Mouse (Mus musculus) G1E (cell line): ENCODE measurements at regions not wholly inside any gene's neighbourhood (a gene's known extent, or its start where the extent isn't known, plus 50 kb on each side); places are given as distances from the start of the nearest gene placed in this dataset.

ENCODE experiments used
- ATAC-seq: 2 replicates; pipeline ENCODE4 v1.8.0; 2016; ENCODE audit warnings: mild to moderate bottlenecking; ENCODE audit not compliant: insufficient number of reproducible peaks, poor library complexity, low FRiP score, severe bottlenecking; ENCODE audit errors: extremely low read depth
- DNase-seq: peaks from one replicate; pipeline ENCODE4 v3.0.0; 2012; ENCODE audit warnings: low spot score
- H3K27me3 ChIP-seq: 2 replicates; pipeline ENCODE4 v1.6.1; 2012; ENCODE audit warnings: mild to moderate bottlenecking, low read length, inconsistent platforms; ENCODE audit not compliant: insufficient read depth
- H3K36me3 ChIP-seq: replicated peaks from 2 replicates; pipeline ENCODE3; 2012; ENCODE audit warnings: mild to moderate bottlenecking, inconsistent platforms
- H3K4me1 ChIP-seq: 2 replicates; pipeline ENCODE4 v1.6.1; 2012; ENCODE audit warnings: low read depth, low read length, inconsistent platforms, mixed read lengths; ENCODE audit not compliant: insufficient read depth
- H3K4me3 ChIP-seq: 2 replicates; pipeline ENCODE4 v1.5.1; 2012; ENCODE audit warnings: low read depth, mild to moderate bottlenecking, inconsistent platforms, low read length, moderate library complexity, mixed read lengths
- H3K9me3 ChIP-seq: replicated peaks from 2 replicates; pipeline ENCODE4 v1.6.1; 2012; ENCODE audit warnings: inconsistent platforms
- CTCF ChIP-seq: IDR thresholded peaks from 2 replicates; pipeline ENCODE4 v1.5.1; 2012; ENCODE audit warnings: low read depth, low read length, inconsistent platforms, mixed read lengths
- GATA1 ChIP-seq: IDR thresholded peaks from 2 replicates; pipeline ENCODE4 v1.6.1; 2012; ENCODE audit warnings: borderline replicate concordance, low read length, inconsistent platforms, mixed read lengths
- GATA2 ChIP-seq: IDR thresholded peaks from 2 replicates; pipeline ENCODE4 v1.6.1; 2012; ENCODE audit warnings: low read depth, low read length, inconsistent platforms, borderline replicate concordance
- POLR2AphosphoS5 ChIP-seq: IDR thresholded peaks from 2 replicates; pipeline ENCODE4 v1.6.1; 2012; ENCODE audit warnings: low read depth, low read length, inconsistent platforms; ENCODE audit not compliant: insufficient replicate concordance
- TAL1 ChIP-seq: conservative IDR thresholded peaks from 2 replicates; pipeline ENCODE4 v1.6.1; 2012; ENCODE audit warnings: low read depth, low read length, inconsistent platforms, mixed read lengths

DNA sequence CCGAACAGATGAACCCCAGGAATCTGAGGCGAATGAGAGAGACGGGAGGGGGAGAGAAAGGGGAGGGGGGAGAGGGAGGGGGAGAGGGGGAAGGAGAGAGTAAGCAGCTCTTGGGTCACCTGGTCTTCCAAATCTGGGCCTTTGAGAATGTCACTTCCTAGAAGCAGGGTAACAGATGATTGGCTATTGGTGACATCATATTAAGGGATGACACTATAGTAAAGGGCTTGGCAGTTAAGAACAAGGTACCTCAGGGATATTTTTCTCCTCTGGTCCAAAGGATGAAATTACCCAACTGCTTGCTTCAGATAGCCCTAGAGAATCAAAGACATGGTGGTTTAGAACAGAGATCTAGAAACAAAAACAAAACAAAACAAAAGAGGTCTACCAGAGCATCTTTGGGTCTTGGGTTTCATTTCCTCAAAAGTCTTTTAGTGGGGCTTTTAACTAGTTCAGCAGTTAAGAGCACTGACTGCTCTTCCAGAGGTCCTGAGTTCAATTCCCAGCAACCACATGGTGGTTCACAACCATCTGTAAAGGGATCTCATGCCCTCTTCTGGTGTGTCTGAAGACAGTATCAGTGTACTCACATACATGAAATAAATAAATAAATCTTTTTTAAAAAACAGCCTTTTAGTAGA is 97.6 kb upstream of the Gnao1 start:
- H3K4me3 ChIP-seq = no peak overlapping the region
- no peaks in the 10 kb centered on the region for H3K4me1 ChIP-seq
- DNase-seq (no peak), ATAC-seq (no peak)
- no peaks in the 10 kb centered on the region for H3K36me3 ChIP-seq
- no peaks in the 10 kb centered on the region for H3K27me3 ChIP-seq
- H3K9me3 ChIP-seq = peaks cover 33% of the 10 kb centered on the region
- TF ChIP-seq POLR2AphosphoS5 (no peak), GATA1 (no peak), TAL1 (no peak), GATA2 (no peak), CTCF (no peak)

DNA sequence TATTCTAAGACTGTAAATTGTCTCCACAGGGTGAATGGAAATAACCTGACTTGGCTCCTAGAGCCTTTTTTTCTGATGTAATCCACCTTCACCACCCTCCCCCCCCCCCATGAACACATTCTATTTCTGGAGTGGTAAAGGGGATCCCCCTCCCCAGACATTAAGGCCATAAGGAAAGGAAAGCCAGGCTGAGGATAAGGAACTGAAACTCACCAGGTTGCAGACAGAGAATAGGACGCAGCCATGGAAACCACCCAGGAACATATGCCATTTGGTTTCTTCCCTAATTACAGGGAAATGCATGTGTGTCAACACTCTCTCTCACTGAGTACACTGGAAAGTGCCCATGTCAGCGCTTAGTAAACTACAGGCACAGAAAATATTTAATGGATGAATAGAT is 96.5 kb upstream of the Gnao1 start:
- Histone ChIP-seq H3K9me3 (peaks cover 29% of the 10 kb centered on the region), H3K4me1 (no peaks in the 10 kb centered on the region), H3K36me3 (no peaks in the 10 kb centered on the region), H3K4me3 (no peak overlapping the region), H3K27me3 (no peaks in the 10 kb centered on the region)
- TF ChIP-seq POLR2AphosphoS5 = no peak
- DNase-seq = no peak
- ATAC-seq = no peak

DNA sequence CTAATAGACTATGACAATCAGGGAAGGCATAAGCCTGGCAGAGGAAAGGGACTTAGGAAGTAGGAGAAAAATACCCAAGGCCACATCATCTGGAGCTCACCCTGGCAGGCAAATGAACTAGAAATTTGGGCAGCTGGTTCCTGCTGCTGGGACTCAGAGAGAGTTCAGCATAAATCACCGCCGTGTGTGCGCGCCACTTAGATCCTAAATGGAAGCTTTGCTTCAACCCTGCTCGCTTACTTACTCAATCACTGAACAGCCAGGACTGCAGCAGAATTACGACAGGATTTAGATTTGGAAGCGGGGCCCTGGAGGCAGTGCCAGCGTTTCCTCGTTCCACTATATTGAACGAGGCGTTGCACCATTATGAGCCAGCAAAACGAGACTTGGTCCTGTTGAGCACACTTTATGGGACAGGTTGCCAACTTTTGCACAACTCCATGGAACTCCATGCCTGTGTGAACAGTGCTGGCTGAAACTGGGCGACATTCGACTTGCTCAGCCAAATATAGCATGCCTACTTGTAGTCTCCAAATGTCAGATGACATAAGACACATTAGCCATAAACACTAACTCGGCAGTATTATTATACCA is 84.8 kb upstream of the Gnao1 start:
- DNase-seq (no peak), ATAC-seq (no peak)
- TF ChIP-seq TAL1 = no peak
- no peak for TF ChIP-seq GATA1
- TF ChIP-seq POLR2AphosphoS5 = no peak
- TF ChIP-seq CTCF = no peak
- no peak for TF ChIP-seq GATA2
- peaks cover 75% of the 10 kb centered on the region for H3K9me3 ChIP-seq
- no peak overlapping the region for H3K4me3 ChIP-seq
- H3K4me1 ChIP-seq = no peaks in the 10 kb centered on the region
- H3K36me3 ChIP-seq = no peaks in the 10 kb centered on the region
- no peaks in the 10 kb centered on the region for H3K27me3 ChIP-seq

DNA sequence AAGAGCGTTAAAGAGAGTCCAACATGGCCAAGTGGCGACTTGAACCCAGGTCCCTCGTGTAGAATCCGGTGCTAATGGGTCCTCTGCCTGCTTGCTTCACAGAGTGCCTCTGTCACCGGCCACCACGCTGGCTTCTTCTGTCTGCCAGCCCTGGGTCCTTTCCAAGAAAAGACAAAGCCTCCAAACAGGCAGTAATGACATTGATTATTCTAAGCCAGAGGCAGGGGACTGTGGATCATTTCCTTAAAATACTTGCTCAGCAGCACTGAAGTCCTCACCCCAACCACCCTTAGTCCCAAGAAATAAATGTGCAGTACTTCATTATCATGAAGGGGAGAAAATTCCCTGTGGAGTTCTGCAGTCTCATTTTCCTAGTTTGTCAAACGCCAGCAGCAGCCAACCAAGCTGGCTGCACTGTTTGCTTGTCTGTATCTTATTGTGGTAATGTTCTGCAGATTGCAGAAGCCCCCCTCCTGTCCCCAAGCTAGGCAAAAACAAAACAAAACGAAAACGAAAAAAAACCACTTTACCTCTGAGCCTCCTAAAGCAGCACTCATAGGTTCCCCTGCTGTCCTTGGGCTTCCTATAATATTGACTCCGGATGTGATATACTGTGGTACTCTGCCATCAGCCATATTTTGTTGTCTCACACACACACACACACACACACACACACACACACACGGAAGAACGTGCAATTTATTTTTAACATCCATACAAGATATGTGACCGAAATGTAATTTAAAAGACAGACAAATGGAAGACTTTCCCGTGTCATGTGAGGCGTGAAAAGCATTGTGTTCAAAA is 80.4 kb upstream of the Gnao1 start:
- no peak for DNase-seq
- H3K4me3 ChIP-seq = no peak overlapping the region
- H3K36me3 ChIP-seq = no peaks in the 10 kb centered on the region
- ATAC-seq = no peak
- TF ChIP-seq CTCF (no peak), POLR2AphosphoS5 (no peak), GATA2 (no peak), TAL1 (no peak), GATA1 (no peak)
- H3K4me1 ChIP-seq = no peaks in the 10 kb centered on the region
- H3K9me3 ChIP-seq = peaks cover 58% of the 10 kb centered on the region
- no peaks in the 10 kb centered on the region for H3K27me3 ChIP-seq

DNA sequence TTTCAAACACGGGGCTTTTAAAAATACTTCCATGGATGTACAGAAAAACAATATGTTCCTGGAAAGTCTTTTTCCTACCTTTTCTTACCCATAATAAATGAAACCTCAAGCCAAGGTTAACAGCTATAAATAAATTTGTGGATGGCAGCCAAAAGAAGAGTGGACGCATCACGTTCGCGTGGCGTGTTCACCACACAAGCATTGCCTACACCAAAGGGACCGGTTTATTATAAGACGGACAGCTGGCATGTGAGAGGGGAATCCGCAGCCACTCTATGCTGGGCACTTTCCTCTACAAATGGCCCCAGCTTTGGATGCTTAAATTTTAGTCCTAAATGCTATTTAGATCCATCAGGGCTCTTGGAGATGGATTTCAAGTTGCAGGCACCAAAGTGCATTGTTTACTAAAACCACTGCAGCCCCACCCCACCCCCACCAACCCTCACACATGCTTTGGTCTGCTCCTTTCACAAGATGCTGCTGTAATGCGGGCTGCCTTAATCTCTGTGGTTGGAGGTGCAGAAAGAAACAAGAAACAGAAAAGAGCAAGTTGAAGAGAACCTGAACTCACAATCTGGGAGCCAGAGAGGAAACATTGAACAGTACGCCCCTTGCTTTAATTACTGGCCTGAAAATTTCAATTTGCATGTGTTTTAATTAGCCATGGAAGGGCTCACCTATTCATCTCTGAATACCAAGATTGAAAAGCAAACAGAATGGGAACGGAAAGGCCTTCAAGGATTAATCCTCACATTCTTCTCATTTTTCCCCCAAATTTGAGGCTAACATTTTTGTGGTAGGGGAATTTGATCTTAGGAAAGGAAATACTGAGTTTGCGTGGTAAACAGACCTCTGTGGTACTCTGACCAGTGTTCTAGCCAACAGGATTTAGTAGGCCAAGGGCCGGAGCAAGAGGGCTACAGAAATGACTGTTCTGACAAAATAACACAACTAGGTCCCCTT is 78.7 kb upstream of the Gnao1 start:
- Histone ChIP-seq H3K4me3 (no peak overlapping the region), H3K9me3 (peaks cover 57% of the 10 kb centered on the region), H3K27me3 (no peaks in the 10 kb centered on the region), H3K4me1 (no peaks in the 10 kb centered on the region), H3K36me3 (no peaks in the 10 kb centered on the region)
- DNase-seq (no peak), ATAC-seq (no peak)
- no peak for TF ChIP-seq POLR2AphosphoS5
- no peak for TF ChIP-seq GATA2
- TF ChIP-seq TAL1 = no peak
- no peak for TF ChIP-seq GATA1
- no peak for TF ChIP-seq CTCF

DNA sequence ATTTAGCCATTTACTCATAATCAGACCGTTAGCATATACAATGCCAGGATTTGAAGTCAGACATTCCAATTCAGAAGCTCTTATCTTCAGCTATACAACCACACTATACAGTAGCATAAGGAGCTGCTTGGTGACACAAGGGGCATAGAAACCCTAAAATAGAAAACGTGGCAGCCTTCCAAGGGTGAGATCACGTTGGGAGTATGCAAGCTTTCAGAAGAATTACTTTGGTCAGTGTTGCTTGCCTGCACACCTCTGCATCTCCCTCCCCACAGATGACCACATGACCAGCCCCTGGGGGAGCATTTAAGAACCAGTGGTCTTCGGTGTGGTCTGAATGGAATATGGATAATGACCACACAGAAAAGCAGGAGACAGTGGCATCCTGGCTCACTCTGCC is 74.9 kb upstream of the Gnao1 start:
- no peaks in the 10 kb centered on the region for H3K4me1 ChIP-seq
- TF ChIP-seq CTCF (no peak), TAL1 (no peak), GATA2 (no peak), GATA1 (no peak), POLR2AphosphoS5 (no peak)
- H3K4me3 ChIP-seq = no peak overlapping the region
- ATAC-seq (no peak), DNase-seq (no peak)
- H3K27me3 ChIP-seq = no peaks in the 10 kb centered on the region
- peaks cover 40% of the 10 kb centered on the region for H3K9me3 ChIP-seq
- no peaks in the 10 kb centered on the region for H3K36me3 ChIP-seq
